Mouse (Mus musculus) neural tube, embryonic 13.5 days (tissue): Measurements from ENCODE around the gene Suds3. TPM values are rescaled to one million over a fixed set of nuclear protein-coding genes. Genes with fewer than 3 reads are reported as not detected.
A peak's percentile ranks its signal among the peaks of the same experiment; 100 is the strongest.

Experiments
- ATAC-seq: fragments of 200-750 bp; cut with Nextera tagmentation; 2 replicates; pipeline ENCODE4 v1.8.0; 2017; ENCODE audit warnings: low read depth, mild to moderate bottlenecking, moderate TSS enrichment, moderate library complexity
- H3K27ac ChIP-seq: fragments of 300-500 bp; sonication (generic); replicated peaks from 2 replicates; pipeline ENCODE4 v1.5.1; 2015; ENCODE audit warnings: moderate library complexity, mild to moderate bottlenecking, inconsistent platforms
- H3K27me3 ChIP-seq: fragments of 300-500 bp; sonication (generic); 2 replicates; pipeline ENCODE4 v1.6.1; 2015; ENCODE audit warnings: mild to moderate bottlenecking, inconsistent platforms
- H3K36me3 ChIP-seq: fragments of 300-500 bp; sonication (generic); 2 replicates; pipeline ENCODE4 v1.6.1; 2015; ENCODE audit warnings: mild to moderate bottlenecking, inconsistent platforms
- H3K4me1 ChIP-seq: fragments of 300-500 bp; sonication (generic); replicated peaks from 2 replicates; pipeline ENCODE4 v1.6.1; 2015; ENCODE audit warnings: inconsistent platforms
- H3K4me2 ChIP-seq: fragments of 300-500 bp; sonication (generic); 2 replicates; pipeline ENCODE4 v1.6.1; 2015; ENCODE audit warnings: inconsistent platforms, mild to moderate bottlenecking, moderate library complexity
- H3K4me3 ChIP-seq: fragments of 300-500 bp; sonication (generic); 2 replicates; pipeline ENCODE4 v1.5.1; 2015; ENCODE audit warnings: mild to moderate bottlenecking, inconsistent platforms
- H3K9ac ChIP-seq: fragments of 300-500 bp; sonication (generic); 2 replicates; pipeline ENCODE4 v1.6.1; 2015; ENCODE audit warnings: moderate library complexity, mild to moderate bottlenecking, inconsistent platforms
- H3K9me3 ChIP-seq: fragments of 300-500 bp; sonication (generic); 2 replicates; pipeline ENCODE4 v1.6.1; 2016; ENCODE audit warnings: inconsistent platforms
- WGBS: fragments of 180-500 bp; shearing (Covaris S2); methylation state at CpG from one replicate; pipeline ENCODE4 v1.1.7; 2015; 5-methylcytosine and 5-hydroxymethylcytosine counted together
- polyA plus RNA-seq: library from polyadenylated mRNA; unstranded; fragments of >200 nt; fragmentation: Nextera tagmentation; extraction: Ambion mirVana; gene quantifications from 2 replicates; pipeline ENCODE4 v1.2.1, GENCODE M21; 2015

Suds3 gene
- polyA plus RNA-seq, 1 experiment from 2014 or later: 91.4 TPM

GRCm38 (mm10) chr5:117147187-117148095 is 31.5 kb upstream of the Suds3 start:
- H3K4me3 ChIP-seq: no peak overlapping the region
- 91% methylated on average over 16 of the region's 16 CpGs for WGBS
- no peaks in the 10 kb centered on the region for H3K36me3 ChIP-seq
- no peaks in the 10 kb centered on the region for H3K4me1 ChIP-seq
- H3K4me2 ChIP-seq: no peak overlapping the region
- ATAC-seq: no peak
- no peak overlapping the region for H3K9ac ChIP-seq
- no peaks in the 10 kb centered on the region for H3K27me3 ChIP-seq
- no peak overlapping the region for H3K27ac ChIP-seq
- H3K9me3 ChIP-seq: no peaks in the 10 kb centered on the region

- ATAC-seq: no peak
- Histone ChIP-seq H3K27ac (no peak overlapping the region), H3K27me3 (no peaks in the 10 kb centered on the region), H3K4me1 (no peaks in the 10 kb centered on the region), H3K9ac (no peak overlapping the region), H3K36me3 (no peaks in the 10 kb centered on the region), H3K4me3 (no peak overlapping the region), H3K9me3 (no peaks in the 10 kb centered on the region), H3K4me2 (no peak overlapping the region)
Measured at GRCm38 (mm10) chr5:117146165-117146564, 30.3 kb upstream of the Suds3 start.

GRCm38 (mm10) chr5:117143721-117144135 is 27.8 kb upstream of the Suds3 start:
- Histone ChIP-seq H3K4me2 (no peak overlapping the region), H3K4me1 (no peaks in the 10 kb centered on the region), H3K36me3 (no peaks in the 10 kb centered on the region), H3K9ac (no peak overlapping the region), H3K27me3 (no peaks in the 10 kb centered on the region), H3K27ac (no peak overlapping the region), H3K9me3 (no peaks in the 10 kb centered on the region), H3K4me3 (no peak overlapping the region)
- no peak; the same call in 1 of the 2 replicates for ATAC-seq
- WGBS: 62% methylated on average over 9 of the region's 9 CpGs

GRCm38 (mm10) chr5:117140374-117140773 is 24.5 kb upstream of the Suds3 start:
- peaks cover 13% of the 10 kb centered on the region for H3K4me1 ChIP-seq
- no peak overlapping the region for H3K4me3 ChIP-seq
- no peak overlapping the region for H3K27ac ChIP-seq
- H3K4me2 ChIP-seq: no peak overlapping the region
- H3K36me3 ChIP-seq: no peaks in the 10 kb centered on the region
- no peaks in the 10 kb centered on the region for H3K27me3 ChIP-seq
- H3K9ac ChIP-seq: no peak overlapping the region
- ATAC-seq: no peak
- WGBS: 74% methylated on average over 7 of the region's 7 CpGs
- H3K9me3 ChIP-seq: no peaks in the 10 kb centered on the region

- Histone ChIP-seq H3K36me3 (no peaks in the 10 kb centered on the region), H3K9me3 (no peaks in the 10 kb centered on the region), H3K27ac (no peak overlapping the region), H3K4me1 (peaks cover 17% of the 10 kb centered on the region), H3K27me3 (no peaks in the 10 kb centered on the region), H3K4me2 (no peak overlapping the region), H3K4me3 (no peak overlapping the region), H3K9ac (no peak overlapping the region)
- 82% methylated on average over 8 of the region's 8 CpGs for WGBS
- ATAC-seq: no peak
Measured at GRCm38 (mm10) chr5:117139822-117140221, 23.9 kb upstream of the Suds3 start.

GRCm38 (mm10) chr5:117138295-117138988 is 22.5 kb upstream of the Suds3 start:
- Histone ChIP-seq H3K27ac (no peak overlapping the region), H3K4me1 (peaks cover 17% of the 10 kb centered on the region), H3K36me3 (no peaks in the 10 kb centered on the region), H3K27me3 (no peaks in the 10 kb centered on the region), H3K4me3 (no peak overlapping the region), H3K9me3 (no peaks in the 10 kb centered on the region), H3K4me2 (no peak overlapping the region), H3K9ac (no peak overlapping the region)
- ATAC-seq: no peak
- WGBS: 81% methylated on average over 11 of the region's 11 CpGs

- Histone ChIP-seq H3K27me3 (no peaks in the 10 kb centered on the region), H3K4me2 (no peak overlapping the region), H3K36me3 (no peaks in the 10 kb centered on the region), H3K27ac (no peak overlapping the region), H3K4me1 (peaks cover 17% of the 10 kb centered on the region), H3K4me3 (no peak overlapping the region), H3K9ac (no peak overlapping the region), H3K9me3 (no peaks in the 10 kb centered on the region)
- WGBS: 80% methylated on average over 8 of the region's 8 CpGs
- no peak for ATAC-seq
Measured at GRCm38 (mm10) chr5:117137594-117137993, 21.7 kb upstream of the Suds3 start.

- WGBS: 60% methylated on average over 10 of the region's 10 CpGs
Measured at GRCm38 (mm10) chr5:117137011-117137410, 21.1 kb upstream of the Suds3 start.

GRCm38 (mm10) chr5:117136570-117136969 is 20.7 kb upstream of the Suds3 start:
- H3K4me1 ChIP-seq: peaks cover 17% of the 10 kb centered on the region
- no peaks in the 10 kb centered on the region for H3K27me3 ChIP-seq
- H3K4me2 ChIP-seq: no peak overlapping the region
- H3K27ac ChIP-seq: no peak overlapping the region
- H3K4me3 ChIP-seq: no peak overlapping the region
- H3K9me3 ChIP-seq: no peaks in the 10 kb centered on the region
- WGBS: 89% methylated on average over 5 of the region's 5 CpGs
- ATAC-seq: no peak
- H3K36me3 ChIP-seq: no peaks in the 10 kb centered on the region
- no peak overlapping the region for H3K9ac ChIP-seq

More at GRCm38 (mm10) chr5:117137011-117137410, 21.1 kb upstream of the Suds3 start:
- H3K4me2 ChIP-seq: no peak overlapping the region
- H3K4me3 ChIP-seq: no peak overlapping the region
- H3K9me3 ChIP-seq: no peaks in the 10 kb centered on the region
- ATAC-seq: no peak
- H3K36me3 ChIP-seq: no peaks in the 10 kb centered on the region
- H3K9ac ChIP-seq: no peak overlapping the region
- peaks cover 17% of the 10 kb centered on the region for H3K4me1 ChIP-seq
- H3K27ac ChIP-seq: no peak overlapping the region
- no peaks in the 10 kb centered on the region for H3K27me3 ChIP-seq

GRCm38 (mm10) chr5:117135869-117136268 is 20.0 kb upstream of the Suds3 start:
- H3K9ac ChIP-seq: peak overlapping the region; percentile 17; the same call in 1 of the 2 replicates
- no peaks in the 10 kb centered on the region for H3K27me3 ChIP-seq
- ATAC-seq: peak; percentile 27; the same call in 1 of the 2 replicates
- H3K4me2 ChIP-seq: no peak overlapping the region
- H3K36me3 ChIP-seq: no peaks in the 10 kb centered on the region
- 46% methylated on average over 9 of the region's 9 CpGs for WGBS
- no peak overlapping the region for H3K27ac ChIP-seq
- H3K9me3 ChIP-seq: no peaks in the 10 kb centered on the region
- no peak overlapping the region for H3K4me3 ChIP-seq
- H3K4me1 ChIP-seq: peaks cover 17% of the 10 kb centered on the region

- WGBS: 79% methylated on average over 3 of the region's 3 CpGs
- H3K4me1 ChIP-seq: peaks cover 17% of the 10 kb centered on the region
- H3K9me3 ChIP-seq: no peaks in the 10 kb centered on the region
- no peaks in the 10 kb centered on the region for H3K27me3 ChIP-seq
- no peaks in the 10 kb centered on the region for H3K36me3 ChIP-seq
- no peak overlapping the region for H3K4me3 ChIP-seq
- no peak overlapping the region for H3K4me2 ChIP-seq
- no peak overlapping the region for H3K27ac ChIP-seq
- no peak for ATAC-seq
- H3K9ac ChIP-seq: no peak overlapping the region; the same call in 1 of the 2 replicates
Measured at GRCm38 (mm10) chr5:117134889-117135456, 19.1 kb upstream of the Suds3 start.
